Mouse (Mus musculus) left cerebral cortex, adult 9 months (tissue): ENCODE results near the gene Olfr18.
"Not testable (repeated sequence)": the region's sequence is repeated elsewhere in the genome, so short reads cannot be mapped to it uniquely, and the experiment has no call there.

Source experiments
- DNase-seq, 2 experiments: peaks; one replicate each; pipeline ENCODE4 v3.0.0; 2022; ENCODE audit warnings: low spot score in 2 of 2

Gene Olfr18

DNA sequence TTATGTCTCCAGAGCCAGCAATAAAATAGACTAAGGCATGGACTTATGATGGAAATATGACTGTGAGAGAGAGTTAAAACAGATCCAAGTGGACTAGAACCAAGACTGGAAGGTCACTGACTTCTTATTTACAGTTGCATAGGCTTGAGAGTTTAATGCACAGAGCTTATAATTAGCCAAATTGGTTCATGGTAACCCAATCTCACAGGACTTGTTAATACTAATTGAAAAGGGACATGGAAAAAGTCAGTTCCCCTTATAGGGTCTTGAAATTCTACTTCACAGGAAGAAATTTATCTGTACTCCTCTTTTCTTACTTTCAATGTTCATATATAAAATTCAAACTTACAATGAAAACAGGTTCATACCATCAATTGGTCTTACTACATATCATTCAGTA lies at the start of gene Olfr18:
Olfr18 (minus strand) TSS at position 101 of the 400 bp plus-strand sequence.
- DNase-seq: no peak

DNA sequence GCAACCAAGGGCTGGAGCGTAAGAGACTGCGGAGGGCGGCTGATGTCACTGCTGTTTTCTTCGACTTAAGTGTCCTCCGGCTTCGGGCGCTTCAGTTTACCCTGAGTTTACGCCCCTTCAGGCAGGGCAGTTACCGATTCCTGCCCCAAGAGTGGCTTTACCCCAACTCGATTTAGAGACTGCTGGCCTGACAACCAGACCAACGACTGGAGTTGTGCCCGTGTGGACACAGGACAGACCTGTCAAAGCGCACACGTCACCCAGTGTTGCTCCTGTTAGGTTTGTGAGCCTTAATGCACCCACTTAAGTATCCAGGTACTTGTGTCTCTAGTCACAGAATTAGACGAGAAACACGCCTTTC lies 49.4 kb upstream of the Olfr18 start:
- no peak for DNase-seq

DNA sequence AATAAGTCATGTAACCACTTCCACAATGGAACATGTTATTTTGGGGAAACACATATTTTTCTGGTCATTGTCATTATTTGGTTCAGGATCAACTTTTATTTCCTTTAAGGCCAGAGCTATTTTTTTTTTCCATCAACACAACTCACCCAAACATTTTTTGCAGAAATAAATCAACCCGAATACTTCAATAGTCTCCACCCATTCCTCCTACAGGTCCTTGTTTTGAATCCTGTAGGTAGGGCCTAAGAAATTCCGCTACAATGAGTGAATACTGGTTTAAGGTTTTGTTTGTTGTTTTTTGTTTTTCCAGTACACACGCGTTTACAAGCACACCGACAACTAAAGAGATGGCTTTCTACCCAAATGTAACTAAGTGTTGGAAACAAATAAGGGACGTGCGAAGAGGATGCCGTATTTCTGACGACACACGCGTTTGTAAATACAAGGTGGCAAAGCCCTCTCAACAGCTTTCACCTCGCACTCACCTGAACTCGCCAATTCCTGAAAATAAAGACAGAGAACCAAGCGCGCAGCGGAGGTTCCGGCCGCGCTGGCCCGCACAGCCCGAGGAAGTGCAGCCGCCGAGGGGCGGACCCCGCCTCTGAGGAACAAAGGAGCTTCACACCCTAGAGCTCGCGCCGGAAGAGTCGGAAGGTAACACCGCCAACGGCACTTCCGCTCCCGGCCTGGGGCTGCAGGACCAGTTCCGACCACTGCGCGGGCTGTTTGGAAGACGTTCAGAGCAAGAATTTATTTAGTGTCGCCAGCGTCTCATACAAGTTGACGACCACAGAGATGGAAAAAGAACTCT lies 48.8 kb upstream of the Olfr18 start, which contains the start of gene Zfp560:
Zfp560 (minus strand) TSS at position 646 of the 811 bp plus-strand sequence.
- DNase-seq: peak; percentile 25 to 86

DNA sequence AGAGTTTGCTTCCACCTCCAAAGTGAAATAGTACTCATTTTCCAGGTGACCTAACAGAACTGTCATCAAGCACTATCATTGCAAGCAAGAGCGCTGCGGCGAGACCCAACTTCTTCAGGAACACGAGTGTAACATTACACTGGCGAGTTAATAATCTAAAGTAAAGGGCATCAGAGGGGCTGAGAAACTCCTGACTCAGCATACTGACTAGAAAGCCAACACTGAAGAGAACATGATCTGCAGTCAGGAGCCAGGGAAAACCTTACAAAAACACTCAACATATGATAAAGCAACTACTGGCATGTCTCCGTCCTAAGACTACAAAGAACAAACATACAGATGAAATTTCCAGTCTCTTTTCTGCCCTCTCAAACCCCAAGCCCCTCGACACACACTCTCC lies 47.8 kb upstream of the Olfr18 start:
- DNase-seq: no peak

DNA sequence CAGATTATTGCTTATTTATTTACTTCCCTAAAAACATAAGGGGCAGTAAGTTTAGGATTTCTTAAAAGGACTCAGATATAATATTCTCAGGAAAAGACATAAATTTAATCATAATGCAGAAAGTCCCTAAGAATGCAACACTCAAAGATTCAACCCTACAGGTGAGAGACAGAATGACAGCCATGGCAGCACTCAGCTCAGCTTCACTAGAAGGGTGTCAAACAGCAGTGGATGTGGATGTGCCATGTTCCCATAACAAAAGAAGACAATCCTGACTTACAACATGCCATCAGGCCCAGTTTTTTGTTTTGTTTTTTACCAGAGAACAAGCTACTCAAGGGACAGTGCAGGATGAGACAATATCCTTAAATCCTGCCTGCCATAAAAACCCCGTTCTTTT lies 38.8 kb upstream of the Olfr18 start:
- no peak for DNase-seq

DNA sequence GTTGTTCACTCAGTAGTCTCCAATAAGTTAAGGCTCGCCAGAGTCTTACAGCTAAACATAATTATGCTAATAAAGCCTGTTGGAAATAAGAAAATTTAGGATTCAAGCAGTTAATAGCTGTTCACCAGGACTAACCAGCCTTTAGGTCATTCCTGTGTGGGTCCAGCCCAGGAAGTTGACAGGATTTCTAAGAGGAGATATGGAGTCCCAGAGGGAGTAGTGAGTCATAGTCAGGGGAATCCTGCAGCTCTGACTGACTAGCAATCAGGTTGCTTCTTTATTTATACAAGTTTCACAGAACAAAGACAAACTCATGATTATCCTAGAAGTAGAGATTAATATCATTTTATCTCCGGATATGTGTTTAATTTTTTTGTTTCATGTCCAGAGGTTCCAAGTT lies 31.4 kb upstream of the Olfr18 start:
- no peak for DNase-seq

DNA sequence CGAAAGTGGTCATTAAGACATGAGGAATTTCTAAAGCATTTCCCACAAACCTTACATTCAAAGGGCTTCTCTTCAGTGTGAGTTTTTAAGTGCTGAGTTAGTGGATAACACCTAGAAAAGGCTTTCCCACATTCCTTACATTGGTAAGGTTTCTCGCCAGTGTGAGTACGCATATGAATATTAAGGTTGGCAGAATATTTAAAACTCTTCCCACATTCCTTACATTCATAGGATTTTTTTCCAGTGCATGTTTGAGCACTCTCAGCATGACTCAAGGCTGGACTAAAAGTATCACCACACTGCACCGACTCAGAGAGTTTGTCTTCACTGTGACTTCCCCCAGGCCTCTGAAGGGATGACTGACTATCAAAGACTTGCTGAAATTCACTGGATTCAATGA lies 12.6 kb upstream of the Olfr18 start:
- no peak for DNase-seq

DNA sequence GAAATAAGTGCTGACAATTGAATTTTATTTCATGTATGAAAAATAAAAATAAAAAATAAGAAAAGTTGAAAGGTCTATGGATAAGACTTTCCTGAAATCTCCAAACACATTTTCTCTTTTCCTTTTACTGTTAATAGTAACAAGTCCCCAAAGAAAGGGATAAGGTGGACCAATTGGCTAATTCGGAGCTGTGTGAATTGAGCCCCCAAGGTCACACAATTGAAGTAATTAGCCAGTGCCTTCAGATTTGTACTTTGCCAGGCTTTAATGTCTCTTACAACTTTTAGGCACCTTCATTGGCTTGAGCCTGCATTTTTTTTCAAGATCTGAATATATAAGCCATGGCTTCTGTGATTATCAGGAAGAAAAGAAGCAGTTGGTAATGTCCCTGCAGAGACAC lies 37.7 kb downstream of the Olfr18 start, which contains the start of gene Olfr873:
Olfr873 (plus strand) TSS at position 301 of the 400 bp plus-strand sequence.
- DNase-seq: no peak

DNA sequence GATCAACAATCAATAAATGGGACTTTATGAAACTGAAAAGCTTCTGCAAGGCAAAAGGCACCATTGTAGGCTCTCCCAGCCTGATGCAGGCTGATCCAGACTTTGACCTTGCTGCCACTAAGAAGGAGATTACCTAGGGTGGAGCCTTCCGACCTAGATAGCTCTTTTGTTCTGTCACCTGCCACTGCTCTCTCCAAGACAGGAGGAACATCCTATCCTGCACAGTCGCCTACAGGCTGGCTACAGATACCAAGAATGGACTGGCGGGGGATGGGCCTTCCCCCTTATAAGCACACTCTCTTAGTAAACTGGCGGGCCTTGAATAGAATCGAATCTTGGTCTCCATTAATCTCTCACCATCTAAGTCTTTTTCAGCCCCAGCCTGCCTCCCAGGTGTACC lies 40.3 kb downstream of the Olfr18 start:
- DNase-seq: not testable (repeated sequence)

DNA sequence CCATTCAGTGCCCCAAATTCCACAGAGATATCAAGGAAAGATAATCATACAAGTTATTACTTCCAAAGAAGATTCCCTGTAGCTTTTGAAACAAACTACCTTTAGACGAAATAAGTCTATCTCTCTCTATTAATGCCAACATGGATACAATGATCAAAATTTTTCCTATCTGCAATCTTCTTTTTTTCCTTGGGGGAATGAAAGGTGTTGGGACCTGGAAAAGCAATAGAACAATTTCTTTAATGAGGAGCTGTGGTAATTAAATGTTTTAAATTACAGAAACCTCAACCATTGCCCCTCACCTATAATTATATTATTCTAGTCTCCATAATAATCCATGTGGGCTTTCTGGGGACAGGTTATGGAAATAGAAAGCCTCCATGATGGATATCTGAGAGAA lies 53.8 kb downstream of the Olfr18 start, which contains the start of gene Olfr39:
Olfr39 (plus strand) TSS at position 301 of the 400 bp plus-strand sequence.
- DNase-seq: no peak
